Mouse (Mus musculus) kidney, adult 2 months (tissue): Measurements from ENCODE around the gene Zscan2.

Experiments
- CTCF ChIP-seq: fragments of 200-500 bp; conservative IDR thresholded peaks from 2 replicates; pipeline ENCODE4 v1.5.1; 2011; ENCODE audit warnings: low read depth, mild to moderate bottlenecking, control low read depth, low read length, moderate library complexity, mixed read lengths; ENCODE audit not compliant: insufficient read depth, insufficient read length
- POLR2A ChIP-seq: fragments of 200-500 bp; IDR thresholded peaks from one replicate; pipeline ENCODE4 v1.6.1; 2011; ENCODE audit warnings: low read depth, low read length, control low read depth

DNA sequence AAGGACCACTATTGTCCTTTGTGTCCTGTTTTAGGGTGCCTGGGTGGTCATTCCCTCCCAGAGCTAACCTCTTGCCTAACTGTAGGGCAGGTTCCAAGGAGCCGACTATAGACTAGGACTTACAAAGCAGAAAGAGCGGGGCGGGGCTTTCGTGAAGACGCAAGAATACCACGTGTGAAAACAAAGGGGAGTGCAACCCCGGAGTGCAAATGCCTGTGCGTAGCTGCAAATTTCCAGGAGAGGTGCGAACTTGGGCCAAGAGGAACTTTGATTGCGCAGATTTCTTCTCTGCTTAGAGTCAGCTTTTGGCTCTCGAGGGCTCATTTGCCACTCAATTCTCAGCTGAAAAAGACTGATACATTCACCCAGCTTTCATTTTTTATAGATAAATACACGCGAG is 493 bp upstream of the Zscan2 start:
- TF ChIP-seq CTCF (no peak), POLR2A (no peak)
